Mouse (Mus musculus) ES-Bruce4 (cell line): ENCODE measurements around the gene Rad18. TPM values are rescaled to one million over a fixed set of nuclear protein-coding genes. Genes with fewer than 3 reads are reported as not detected.

Source experiments
- H3K27ac ChIP-seq: 2 replicates; pipeline ENCODE4 v1.5.1; 2012; ENCODE audit warnings: low read length, inconsistent platforms; ENCODE audit not compliant: insufficient read depth
- H3K27me3 ChIP-seq: 2 replicates; pipeline ENCODE4 v1.6.1; 2012; ENCODE audit warnings: mild to moderate bottlenecking, low read length, inconsistent platforms; ENCODE audit not compliant: control insufficient read depth, poor library complexity, insufficient read depth, severe bottlenecking
- H3K36me3 ChIP-seq: 2 replicates; pipeline ENCODE4 v1.6.1; 2012; ENCODE audit warnings: inconsistent platforms, mild to moderate bottlenecking, low read length, moderate library complexity; ENCODE audit not compliant: control insufficient read depth, poor library complexity, insufficient read depth, severe bottlenecking
- H3K4me1 ChIP-seq: one replicate; pipeline ENCODE4 v1.8.1; 2011; ENCODE audit warnings: low read length; ENCODE audit not compliant: control insufficient read depth, insufficient read depth
- H3K4me3 ChIP-seq: 2 replicates; pipeline ENCODE4 v1.5.1; 2011; ENCODE audit warnings: low read depth, mild to moderate bottlenecking, low read length
- H3K9ac ChIP-seq: 2 replicates; pipeline ENCODE4 v1.6.1; 2012; ENCODE audit warnings: low read depth, mild to moderate bottlenecking, inconsistent platforms; ENCODE audit not compliant: poor library complexity, severe bottlenecking
- H3K9me3 ChIP-seq: replicated peaks from 2 replicates; pipeline ENCODE4 v1.6.1; 2012; ENCODE audit warnings: mild to moderate bottlenecking, low read length, inconsistent platforms; ENCODE audit not compliant: control insufficient read depth, poor library complexity, insufficient read depth, severe bottlenecking
- CTCF ChIP-seq: IDR thresholded peaks from one replicate; pipeline ENCODE4 v1.8.1; 2011; ENCODE audit warnings: low read depth, low read length
- EP300 ChIP-seq: IDR thresholded peaks from 2 replicates; pipeline ENCODE4 v1.6.1; 2011; ENCODE audit warnings: low read depth, low read length; ENCODE audit not compliant: insufficient read depth
- POLR2A ChIP-seq: IDR thresholded peaks from one replicate; pipeline ENCODE4 v1.8.1; 2011; ENCODE audit warnings: low read length; ENCODE audit not compliant: insufficient read depth
- polyA plus RNA-seq: library from polyadenylated mRNA; stranded (reverse); fragments of >200 nt; gene quantifications from 2 replicates; pipeline ENCODE4 v1.2.4, GENCODE M21; 2011; ENCODE audit warnings: low read depth; ENCODE audit not compliant: missing spikeins, insufficient read depth, insufficient read length

Rad18 gene
- polyA plus RNA-seq, 1 experiment: 58.3 TPM

DNA sequence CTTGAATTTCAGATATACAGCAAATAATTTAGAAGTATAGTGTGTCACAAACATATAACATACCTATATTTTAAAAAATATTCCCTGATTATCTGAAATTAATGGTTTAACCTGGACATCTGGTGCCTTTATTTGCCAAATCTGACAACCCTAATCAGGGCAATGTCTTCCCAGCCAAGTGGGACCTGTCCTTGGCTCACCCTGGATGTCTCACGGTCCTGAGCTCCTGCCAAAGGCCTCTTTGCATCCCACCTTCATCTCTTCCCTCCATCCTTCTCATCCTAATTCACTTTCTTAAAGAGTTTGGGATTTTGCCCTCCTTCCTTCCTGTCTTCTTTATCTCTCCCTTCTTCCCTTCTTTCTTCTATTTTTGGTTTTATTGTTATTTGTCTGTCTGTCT, 2.6 kb upstream of the Rad18 start:
- Histone ChIP-seq H3K4me1 (peaks cover 1% of the 10 kb centered on the region), H3K27ac (no peak overlapping the region)
- TF ChIP-seq EP300: no peak
- TF ChIP-seq CTCF: no peak
- no peak for TF ChIP-seq POLR2A

DNA sequence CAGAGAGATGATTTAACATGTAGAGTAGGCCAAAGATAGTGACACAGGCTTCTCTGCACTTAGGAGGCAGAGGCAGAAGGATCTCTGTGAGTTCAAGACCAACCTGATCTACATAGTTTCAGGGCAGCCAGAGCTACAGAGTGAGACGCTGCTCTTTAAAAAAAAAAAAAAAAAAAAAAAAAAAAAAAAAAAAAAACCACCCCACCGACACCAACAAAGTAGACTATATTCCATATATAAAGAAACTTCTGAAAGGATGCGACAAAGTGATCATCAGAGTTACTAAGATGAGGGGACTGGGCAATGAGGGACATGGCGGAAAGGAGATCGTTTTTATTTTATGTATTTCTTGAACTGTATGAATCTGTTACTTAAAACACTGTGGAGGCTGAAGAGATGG, 2.0 kb downstream of the Rad18 start:
- no peaks in the 10 kb centered on the region for H3K9me3 ChIP-seq
- no peak overlapping the region for H3K9ac ChIP-seq
- peaks cover 1% of the 10 kb centered on the region for H3K4me1 ChIP-seq
- H3K4me3 ChIP-seq: no peak overlapping the region
- no peak overlapping the region for H3K27ac ChIP-seq
- TF ChIP-seq POLR2A (no peak), CTCF (no peak), EP300 (no peak)
- peaks cover 16% of the 10 kb centered on the region for H3K36me3 ChIP-seq
- no peaks in the 10 kb centered on the region for H3K27me3 ChIP-seq

More for the DNA sequence above, 2.6 kb upstream of the Rad18 start:
- 0 out of 2 replicates have a peak, but pooled peaks cover 4% of the 10 kb centered on the region for H3K9me3 ChIP-seq
- no peaks in the 10 kb centered on the region for H3K36me3 ChIP-seq
- H3K4me3 ChIP-seq: no peak overlapping the region
- H3K9ac ChIP-seq: no peak overlapping the region
- no peaks in the 10 kb centered on the region for H3K27me3 ChIP-seq

DNA sequence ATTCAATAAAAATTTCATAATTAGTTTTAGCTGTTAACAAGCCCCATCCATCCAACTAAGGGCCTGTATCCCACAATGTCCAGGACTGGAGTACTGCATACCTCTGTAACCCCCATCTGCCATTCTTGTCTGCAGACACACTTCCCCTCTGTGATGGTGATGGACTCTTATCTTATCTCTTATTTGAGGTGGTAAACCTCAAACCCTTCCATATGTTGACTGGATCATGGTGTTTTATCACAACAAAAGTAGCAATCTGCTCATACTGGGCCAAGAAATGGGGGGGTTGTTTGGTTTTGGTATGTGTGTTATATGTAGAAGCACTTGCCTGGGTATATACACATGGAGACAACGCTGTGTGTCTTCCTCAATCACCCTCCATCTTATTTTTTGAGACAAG, 5.0 kb downstream of the Rad18 start:
- TF ChIP-seq POLR2A: no peak
- TF ChIP-seq CTCF: no peak
- no peak for TF ChIP-seq EP300
- Histone ChIP-seq H3K27ac (no peak overlapping the region), H3K9ac (no peak overlapping the region), H3K36me3 (peaks cover 19% of the 10 kb centered on the region), H3K27me3 (no peaks in the 10 kb centered on the region), H3K4me3 (no peak overlapping the region), H3K9me3 (no peaks in the 10 kb centered on the region), H3K4me1 (peaks cover 1% of the 10 kb centered on the region)

DNA sequence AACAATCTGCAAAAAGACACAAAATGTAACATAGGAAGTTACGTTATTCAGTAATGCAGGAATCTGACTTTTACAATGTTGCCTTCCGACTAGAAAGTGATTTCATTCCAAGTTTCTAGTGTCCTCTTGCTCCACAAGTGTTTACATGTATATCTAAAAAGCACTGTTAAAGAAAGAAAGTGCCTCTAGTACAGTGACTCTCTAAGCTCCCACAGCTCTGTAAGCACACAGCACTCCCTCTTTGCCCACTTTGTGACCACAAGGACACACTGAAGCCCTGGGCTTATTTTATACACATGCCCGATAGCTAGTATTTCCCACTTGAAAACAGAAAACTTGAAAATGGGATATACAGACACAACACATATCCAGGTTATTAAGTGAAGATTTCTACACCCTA, 8.5 kb downstream of the Rad18 start:
- Histone ChIP-seq H3K36me3 (peaks cover 19% of the 10 kb centered on the region), H3K4me3 (no peak overlapping the region)
- TF ChIP-seq POLR2A (no peak), CTCF (no peak), EP300 (no peak)

DNA sequence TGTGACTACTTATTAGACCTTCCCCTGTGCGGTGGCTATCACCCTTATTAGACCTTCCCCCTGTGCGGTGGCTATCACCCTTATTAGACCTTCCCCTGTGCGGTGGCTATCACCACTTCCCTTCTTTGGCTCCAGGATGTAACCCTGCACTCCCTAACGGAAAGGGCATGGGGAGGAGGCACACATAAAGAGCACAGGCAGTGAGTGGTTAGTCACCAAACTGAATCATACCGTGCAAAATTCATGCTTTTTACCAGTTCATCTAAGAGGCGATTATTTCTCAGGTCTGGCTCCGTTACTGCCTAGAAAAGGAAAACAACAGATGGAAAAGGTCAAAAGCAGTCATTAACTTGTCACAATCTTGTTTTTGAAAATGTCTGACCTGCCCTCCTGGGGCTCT, 10.0 kb downstream of the Rad18 start:
- Histone ChIP-seq H3K27ac (no peak overlapping the region), H3K36me3 (peaks cover 13% of the 10 kb centered on the region), H3K9ac (no peak overlapping the region), H3K27me3 (no peaks in the 10 kb centered on the region), H3K9me3 (no peaks in the 10 kb centered on the region), H3K4me3 (no peak overlapping the region), H3K4me1 (no peaks in the 10 kb centered on the region)
- TF ChIP-seq POLR2A (no peak), CTCF (no peak), EP300 (no peak)

More for the DNA sequence above, 8.5 kb downstream of the Rad18 start:
- no peak overlapping the region for H3K27ac ChIP-seq
- H3K27me3 ChIP-seq: no peaks in the 10 kb centered on the region
- no peaks in the 10 kb centered on the region for H3K9me3 ChIP-seq
- no peak overlapping the region for H3K9ac ChIP-seq
- no peaks in the 10 kb centered on the region for H3K4me1 ChIP-seq

DNA sequence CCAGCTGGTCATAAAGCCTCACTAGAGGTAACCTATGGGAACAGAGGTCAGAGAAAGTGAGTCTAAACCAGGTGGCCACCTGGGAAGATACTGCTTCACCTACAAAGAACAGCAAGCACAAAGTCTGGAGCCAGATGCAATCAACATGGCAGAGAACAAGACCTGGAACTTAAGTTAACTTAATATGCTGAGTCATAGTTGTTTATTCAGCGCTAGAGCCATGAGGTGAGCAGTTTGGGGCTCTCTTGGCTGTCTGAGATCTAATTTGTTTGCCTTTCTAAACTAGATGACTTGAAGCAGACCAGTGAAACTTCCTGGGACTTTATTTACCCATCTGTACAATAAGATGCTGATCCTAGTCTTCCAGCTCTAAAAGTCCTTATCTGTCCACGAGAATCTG, 12.4 kb downstream of the Rad18 start:
- Histone ChIP-seq H3K9ac (peak overlapping the region; percentile 53; the same call in 1 of the 2 replicates), H3K4me3 (no peak overlapping the region), H3K4me1 (no peaks in the 10 kb centered on the region), H3K27ac (peak overlapping the region; percentile 67; the same call in 1 of the 2 replicates), H3K9me3 (no peaks in the 10 kb centered on the region), H3K36me3 (peaks cover 25% of the 10 kb centered on the region), H3K27me3 (no peaks in the 10 kb centered on the region)
- TF ChIP-seq POLR2A (no peak), EP300 (no peak), CTCF (no peak)
